Comparison of ENCODE assay signal across 31 mouse cellular contexts in genomic region chr13:74220659-74221058, GRCm38 (mm10).
"Had no signal": no experiment of that assay in that cellular context is flagged by ENCODE, and none has a peak within 500 bp of the region (broad histone marks: within the 10 kb centered on the region; RNA-seq: fewer than 3 reads in every experiment).

No protein-coding gene starts in this region.

- H3K4me2 ChIP-seq: limb, embryonic 12.5 days; limb, embryonic 13.5 days; limb, embryonic 15.5 days; liver, embryonic 11.5 days; liver, embryonic 12.5 days; liver, embryonic 13.5 days; liver, embryonic 15.5 days; lung, embryonic 14.5 days; lung, embryonic 15.5 days; midbrain, embryonic 11.5 days; midbrain, embryonic 12.5 days; midbrain, embryonic 13.5 days; midbrain, embryonic 15.5 days had no signal

- DNase-seq: left cerebral cortex, postnatal 4 days; liver; liver, embryonic 13.5 days; liver, postnatal 0 days; lung, adult 18-20 months; lung, adult 2 months; lung, embryonic 14.5 days; lung, postnatal 10 days; lung, postnatal 14 days; lung, postnatal 36 days; lung, postnatal 4 days; midbrain, embryonic 14.5 days had no signal

- H3K27me3 ChIP-seq: limb, embryonic 13.5 days; limb, embryonic 15.5 days; liver, embryonic 12.5 days; liver, embryonic 13.5 days; lung, embryonic 15.5 days; megakaryocyte, embryonic 14.5 days; midbrain, embryonic 12.5 days; midbrain, embryonic 13.5 days; midbrain, embryonic 15.5 days had no signal

- H3K4me3 ChIP-seq: limb, embryonic 10.5 days; limb, embryonic 12.5 days; limb, embryonic 13.5 days; limb, embryonic 15.5 days; liver, embryonic 12.5 days; liver, embryonic 13.5 days; liver, embryonic 15.5 days; lung, embryonic 15.5 days; megakaryocyte, embryonic 14.5 days; midbrain, embryonic 10.5 days; midbrain, embryonic 12.5 days; midbrain, embryonic 13.5 days; midbrain, embryonic 15.5 days; myocyte had no signal

- H3K4me1 ChIP-seq: limb, embryonic 10.5 days; limb, embryonic 12.5 days; limb, embryonic 13.5 days; limb, embryonic 15.5 days; liver, embryonic 12.5 days; liver, embryonic 13.5 days; liver, embryonic 15.5 days; lung, embryonic 15.5 days; midbrain, embryonic 10.5 days; midbrain, embryonic 12.5 days; midbrain, embryonic 13.5 days; midbrain, embryonic 15.5 days had no signal

- ATAC-seq: liver, embryonic 12.5 days; liver, postnatal 0 days; lung, postnatal 0 days; midbrain, embryonic 13.5 days; midbrain, embryonic 15.5 days; midbrain, embryonic 16.5 days had no signal

- H3K27ac ChIP-seq: limb, embryonic 10.5 days; limb, embryonic 12.5 days; limb, embryonic 13.5 days; limb, embryonic 15.5 days; liver, embryonic 12.5 days; liver, embryonic 13.5 days; liver, embryonic 14.5 days; liver, embryonic 15.5 days; lung, embryonic 15.5 days; macrophage; midbrain, embryonic 10.5 days; midbrain, embryonic 12.5 days; midbrain, embryonic 13.5 days; midbrain, embryonic 15.5 days had no signal

- H3K36me3 ChIP-seq: limb, embryonic 10.5 days; limb, embryonic 12.5 days; limb, embryonic 13.5 days; limb, embryonic 15.5 days; liver, embryonic 12.5 days; liver, embryonic 13.5 days; liver, embryonic 15.5 days; lung, embryonic 15.5 days; midbrain, embryonic 10.5 days; midbrain, embryonic 12.5 days; midbrain, embryonic 13.5 days; midbrain, embryonic 15.5 days had no signal

- H3K9me3 ChIP-seq: limb, embryonic 10.5 days; limb, embryonic 12.5 days; limb, embryonic 13.5 days; limb, embryonic 15.5 days; liver, embryonic 12.5 days; liver, embryonic 13.5 days; liver, embryonic 15.5 days; lung, embryonic 15.5 days; megakaryocyte, embryonic 14.5 days; midbrain, embryonic 10.5 days; midbrain, embryonic 12.5 days; midbrain, embryonic 13.5 days; midbrain, embryonic 15.5 days had no signal

- H3K9ac ChIP-seq: limb, embryonic 12.5 days; limb, embryonic 13.5 days; limb, embryonic 15.5 days; liver, embryonic 12.5 days; liver, embryonic 13.5 days; liver, embryonic 14.5 days; liver, embryonic 15.5 days; liver, postnatal 0 days; lung, embryonic 14.5 days; lung, embryonic 15.5 days; midbrain, embryonic 12.5 days; midbrain, embryonic 13.5 days; midbrain, embryonic 15.5 days had no signal
